Mouse (Mus musculus): ENCODE measurements around the gene Zfp110.

- TF ChIP-seq MYOD1 (IDR thresholded peaks at IDR 0.05; ENCODE audit: control insufficient read depth, insufficient read length, low read depth) (no peak), CTCF (IDR thresholded peaks at IDR 0.05; ENCODE audit: control insufficient read depth, insufficient read depth, insufficient read length) (no peak), USF1 (IDR thresholded peaks at IDR 0.05; ENCODE audit: low read depth) (no peak)
Measured at GRCm38 (mm10) chr7:12835193-12835671, 671 bp downstream of the Zfp110 start.

Data from C2C12 (cell line).